Mouse (Mus musculus): ENCODE results near the gene Hdac9. TPM values are rescaled to one million over a fixed set of nuclear protein-coding genes. Genes with fewer than 3 reads are reported as not detected.
A peak's percentile ranks its signal among the peaks of the same experiment; 100 is the strongest.

Gene Hdac9
- polyA plus RNA-seq (2016; fragmentation: Nextera tagmentation; extraction: Ambion mirVana) = 4.0 and 4.4 TPM in 2 replicates

DNA sequence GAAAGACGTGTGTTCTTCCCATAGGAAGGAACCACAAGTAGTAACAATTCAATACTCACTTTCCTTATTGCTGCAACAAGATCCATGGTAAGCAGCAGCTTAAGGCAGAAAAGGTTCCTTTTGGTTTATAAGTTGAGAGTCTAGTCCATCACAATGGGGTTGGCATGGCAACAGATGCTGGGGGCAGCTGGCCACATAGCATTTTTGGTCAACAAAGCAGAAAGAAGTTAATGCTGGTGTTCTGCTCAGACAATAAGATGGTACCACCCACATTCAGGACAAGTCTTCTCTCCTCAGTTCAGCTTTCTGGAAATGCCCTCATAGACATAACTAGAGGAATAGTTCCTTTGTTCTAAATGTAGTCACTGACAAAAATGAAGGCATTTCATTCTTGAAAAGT, at the start of gene Hdac9:
Gene Hdac9 (minus strand): TSS at position 101 of the 400 bp plus-strand sequence.
- 53% methylated on average over 1 of the region's 1 CpGs for WGBS
- Histone ChIP-seq H3K4me1 (peaks cover 4% of the 10 kb centered on the region), H3K27me3 (ENCODE audit: poor library complexity, severe bottlenecking) (no peaks in the 10 kb centered on the region), H3K36me3 (replicated peaks) (no peaks in the 10 kb centered on the region), H3K9me3 (no peaks in the 10 kb centered on the region), H3K4me3 (no peak within 1 kb of the TSS), H3K27ac (no peak within 1 kb of the TSS)
- DNase-seq (ENCODE audit: extremely low spot score, low spot score) = no peak

DNA sequence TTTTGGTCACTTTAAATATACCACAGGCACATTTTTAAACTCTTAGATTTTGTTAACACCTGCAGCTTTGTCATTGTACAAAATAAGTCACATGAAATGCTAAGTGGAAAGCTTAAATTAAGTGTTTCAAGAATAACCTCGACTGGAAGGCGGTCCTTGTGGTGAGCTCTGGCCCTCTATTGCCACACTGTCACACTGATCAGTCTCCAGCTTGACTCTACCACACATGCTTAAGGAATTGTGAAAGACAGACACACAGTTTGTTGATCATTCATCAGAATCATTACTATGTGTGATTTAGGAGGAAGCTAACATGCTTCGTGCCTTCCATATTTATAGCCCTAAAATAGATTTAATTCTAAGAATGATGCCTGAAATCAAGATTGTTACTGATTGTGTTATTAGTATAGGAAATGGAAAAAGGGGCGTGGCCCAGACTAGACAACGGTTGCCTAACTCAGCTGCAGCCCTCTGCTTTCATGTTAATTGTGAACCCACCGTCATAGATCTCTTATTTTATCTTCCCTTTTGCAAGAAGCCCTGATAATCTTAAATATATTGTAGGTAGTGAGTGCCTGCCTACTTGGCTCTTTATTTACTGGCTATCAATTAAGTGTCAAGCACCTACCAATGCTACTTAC, 32.3 kb upstream of the Hdac9 start:
- Histone ChIP-seq H3K4me1 (no peaks in the 10 kb centered on the region), H3K27ac (no peak overlapping the region), H3K4me3 (no peak overlapping the region), H3K27me3 (ENCODE audit: poor library complexity, severe bottlenecking) (no peaks in the 10 kb centered on the region), H3K9me3 (0 out of 2 replicates have a peak, but pooled peaks cover 4% of the 10 kb centered on the region), H3K36me3 (replicated peaks) (no peaks in the 10 kb centered on the region)
- no peak for DNase-seq (ENCODE audit: extremely low spot score, low spot score)
- WGBS = 86% methylated on average over 6 of the region's 6 CpGs

DNA sequence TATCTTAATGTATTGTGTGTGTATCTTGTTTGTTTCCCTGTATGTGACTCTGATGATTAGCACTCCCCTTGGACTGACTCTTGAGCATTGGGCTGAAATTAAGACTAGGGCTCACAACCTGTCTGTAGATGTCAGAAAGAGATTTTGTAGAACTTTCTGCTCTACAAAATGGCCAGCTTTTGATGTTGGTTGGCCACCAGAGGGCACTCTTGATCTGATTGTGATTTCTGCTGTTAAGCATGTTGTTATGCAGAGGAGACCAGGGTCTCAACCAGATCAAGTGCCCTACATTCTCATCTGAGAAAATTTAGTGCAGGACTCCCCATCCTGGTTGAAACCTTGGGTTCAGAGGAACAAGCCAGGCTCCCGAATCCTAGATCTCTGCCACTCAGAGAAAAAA, 21.0 kb upstream of the Hdac9 start:
- Histone ChIP-seq H3K9me3 (peaks cover 14% of the 10 kb centered on the region), H3K4me3 (no peak overlapping the region), H3K36me3 (replicated peaks) (no peaks in the 10 kb centered on the region), H3K4me1 (no peaks in the 10 kb centered on the region), H3K27me3 (ENCODE audit: poor library complexity, severe bottlenecking) (no peaks in the 10 kb centered on the region), H3K27ac (no peak overlapping the region)
- WGBS = 93% methylated on average over 1 of the region's 1 CpGs
- DNase-seq (ENCODE audit: extremely low spot score, low spot score) = no peak

DNA sequence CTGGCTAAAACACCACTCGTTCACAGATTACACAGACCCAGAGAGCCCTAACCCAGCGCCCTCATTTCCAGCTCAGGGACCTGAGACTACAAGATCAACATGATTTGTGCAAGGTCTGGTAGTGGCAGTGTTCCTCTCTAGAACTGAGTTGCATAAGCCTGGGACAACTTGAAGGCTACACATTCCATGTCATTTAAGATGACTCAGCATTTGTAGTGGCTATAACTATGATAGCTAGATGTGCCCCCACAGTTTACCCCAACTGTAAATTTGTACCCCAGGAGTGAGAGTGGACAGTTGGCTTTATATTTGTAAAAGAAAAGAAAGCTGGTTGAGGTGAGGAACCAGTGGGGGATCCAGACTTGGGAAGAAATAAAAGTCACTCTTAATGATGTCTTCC, 8.9 kb downstream of the Hdac9 start:
- no peaks in the 10 kb centered on the region for H3K9me3 ChIP-seq
- H3K36me3 ChIP-seq (replicated peaks) = no peaks in the 10 kb centered on the region
- WGBS = 66% methylated on average over 2 of the region's 2 CpGs
- no peak overlapping the region for H3K4me3 ChIP-seq
- peaks cover 9% of the 10 kb centered on the region for H3K4me1 ChIP-seq
- no peak overlapping the region for H3K27ac ChIP-seq
- H3K27me3 ChIP-seq (ENCODE audit: poor library complexity, severe bottlenecking) = peaks cover 49% of the 10 kb centered on the region
- DNase-seq (ENCODE audit: extremely low spot score, low spot score) = no peak

DNA sequence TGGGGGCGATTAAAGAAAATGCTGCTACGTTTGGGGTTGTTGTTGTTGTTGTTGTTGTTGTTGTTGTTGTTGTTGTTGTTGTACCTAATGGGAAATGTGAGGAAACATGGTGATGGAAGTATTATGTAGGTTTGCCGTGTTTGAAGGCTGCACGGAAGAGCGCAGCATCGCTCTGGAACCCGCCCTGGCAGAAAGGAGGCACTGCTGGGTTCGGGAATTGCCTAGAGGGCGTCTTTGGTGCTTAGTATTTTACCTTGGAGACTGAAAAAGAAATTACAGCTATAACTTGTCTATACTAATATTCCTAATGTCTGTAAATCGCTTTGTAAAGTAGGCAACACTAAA, 9.4 kb downstream of the Hdac9 start:
- Histone ChIP-seq H3K4me1 (peaks cover 9% of the 10 kb centered on the region), H3K36me3 (replicated peaks) (no peaks in the 10 kb centered on the region), H3K27me3 (ENCODE audit: poor library complexity, severe bottlenecking) (peaks cover 49% of the 10 kb centered on the region), H3K9me3 (no peaks in the 10 kb centered on the region), H3K27ac (peak overlapping the region; percentile 82; the same call in 1 of the 2 replicates), H3K4me3 (peak overlapping the region; percentile 79)
- peak; percentile 19 for DNase-seq (ENCODE audit: extremely low spot score, low spot score)
- WGBS = 3% methylated on average over 10 of the region's 10 CpGs

DNA sequence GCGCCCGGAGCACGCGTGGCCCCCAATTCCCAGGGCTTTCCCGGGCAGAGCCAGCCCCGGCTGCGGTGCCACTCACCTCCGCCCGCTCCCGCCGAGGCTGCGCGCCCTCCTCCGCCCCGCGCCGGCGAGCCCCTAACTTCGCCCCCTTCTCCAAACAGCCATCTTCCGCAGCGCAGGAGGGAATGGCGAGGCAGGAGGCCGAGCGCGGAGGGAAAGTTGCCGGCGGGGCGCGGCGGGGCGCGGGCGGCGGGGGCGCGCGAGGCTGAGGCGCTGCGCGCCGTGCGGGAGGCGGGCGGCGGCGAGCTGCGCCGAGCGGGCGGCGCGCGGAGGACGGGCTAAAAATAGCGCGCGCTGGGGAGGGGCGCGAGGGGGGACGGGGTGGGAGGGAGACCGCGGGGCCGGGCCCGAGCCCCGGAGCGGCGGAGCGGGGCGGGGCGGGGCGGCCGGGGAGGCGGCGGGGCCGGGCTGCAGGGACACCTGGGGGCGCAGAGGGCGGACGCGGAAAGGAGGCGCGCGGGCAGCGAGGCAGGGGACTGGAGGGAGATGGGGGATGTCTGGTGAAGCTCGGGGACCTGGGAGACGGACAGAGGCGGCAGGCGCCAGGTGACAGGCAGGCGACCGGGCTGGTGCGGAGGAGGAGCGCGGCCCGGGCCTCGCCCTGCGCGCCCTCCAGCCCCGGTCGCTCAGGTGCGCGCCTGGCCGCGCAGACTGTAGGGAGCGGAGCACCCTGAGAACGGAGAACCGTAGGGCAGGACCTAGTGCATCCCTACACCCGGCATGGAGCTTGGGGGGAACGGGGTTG, 10.0 kb downstream of the Hdac9 start:
- Histone ChIP-seq H3K27ac (peak overlapping the region; percentile 82), H3K27me3 (ENCODE audit: poor library complexity, severe bottlenecking) (peaks cover 49% of the 10 kb centered on the region), H3K4me1 (peaks cover 9% of the 10 kb centered on the region), H3K9me3 (no peaks in the 10 kb centered on the region), H3K36me3 (replicated peaks) (no peaks in the 10 kb centered on the region), H3K4me3 (peak overlapping the region; percentile 79)
- WGBS = 3% methylated on average over 93 of the region's 107 CpGs
- DNase-seq (ENCODE audit: extremely low spot score, low spot score) = peak; percentile 49

DNA sequence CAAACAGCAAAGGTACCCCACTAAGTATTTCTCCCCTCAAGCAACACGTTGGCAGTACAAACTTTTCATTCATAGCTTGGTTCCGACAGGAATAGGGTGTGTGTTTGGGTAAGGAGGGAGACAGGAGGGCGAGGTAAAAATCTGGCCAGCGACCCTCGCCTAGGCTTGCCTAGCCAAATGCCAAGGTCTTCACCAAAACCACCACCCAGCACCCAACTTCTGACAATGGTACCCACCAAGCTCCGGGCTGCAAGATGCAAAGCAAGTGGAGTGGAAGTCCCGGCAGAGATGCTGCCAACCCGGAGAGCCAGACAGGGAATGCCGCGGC, 10.6 kb downstream of the Hdac9 start:
- Histone ChIP-seq H3K27me3 (ENCODE audit: poor library complexity, severe bottlenecking) (peaks cover 49% of the 10 kb centered on the region), H3K4me1 (peaks cover 9% of the 10 kb centered on the region), H3K27ac (peak overlapping the region; percentile 82), H3K4me3 (peak overlapping the region; percentile 79), H3K9me3 (no peaks in the 10 kb centered on the region), H3K36me3 (replicated peaks) (no peaks in the 10 kb centered on the region)
- DNase-seq (ENCODE audit: extremely low spot score, low spot score) = peak; percentile 45
- WGBS = 0% methylated on average over 10 of the region's 10 CpGs

DNA sequence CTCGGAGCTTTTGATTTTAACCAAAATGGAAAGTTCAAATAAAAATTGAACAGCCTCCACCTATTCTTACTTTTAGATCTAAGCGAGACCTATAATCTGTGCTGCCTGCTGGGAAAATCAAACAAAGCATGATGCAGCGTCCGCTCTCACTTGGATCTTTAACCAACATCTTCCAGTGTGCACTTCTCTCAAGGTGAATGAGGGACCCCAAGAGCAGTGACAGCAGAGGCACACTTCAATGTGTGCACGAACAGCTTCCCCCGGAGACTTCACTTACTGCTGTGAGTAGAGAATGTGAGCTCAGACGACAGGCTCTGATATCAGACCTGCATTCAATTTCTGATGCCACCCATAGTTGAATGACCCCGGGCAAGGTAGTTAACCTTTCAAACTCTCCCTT, 16.7 kb downstream of the Hdac9 start:
- no peaks in the 10 kb centered on the region for H3K36me3 ChIP-seq (replicated peaks)
- no peak for DNase-seq (ENCODE audit: extremely low spot score, low spot score)
- WGBS = 70% methylated on average over 8 of the region's 8 CpGs

DNA sequence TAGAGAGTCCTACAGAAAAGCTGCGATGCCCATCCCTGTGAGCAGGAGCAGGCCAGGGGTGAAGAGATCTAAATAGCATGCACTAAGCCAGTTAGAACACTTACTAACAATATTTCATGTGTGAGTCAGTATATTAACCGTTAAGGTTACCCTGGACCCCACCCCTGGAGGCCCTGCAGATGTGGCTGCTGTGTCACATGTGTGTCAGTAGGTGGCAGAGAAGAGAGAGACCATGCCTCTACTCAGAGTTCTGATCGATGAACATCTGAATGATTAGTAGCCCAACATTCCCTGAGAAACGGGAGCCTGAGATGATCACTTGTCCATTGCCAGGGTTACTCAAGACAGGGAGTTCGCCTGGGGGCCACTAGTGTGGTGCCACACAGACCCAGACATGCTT, 22.0 kb downstream of the Hdac9 start:
- Histone ChIP-seq H3K4me3 (no peak overlapping the region), H3K36me3 (replicated peaks) (no peaks in the 10 kb centered on the region), H3K27me3 (ENCODE audit: poor library complexity, severe bottlenecking) (no peaks in the 10 kb centered on the region), H3K9me3 (no peaks in the 10 kb centered on the region), H3K4me1 (peaks cover 4% of the 10 kb centered on the region), H3K27ac (no peak overlapping the region)
- 83% methylated on average over 5 of the region's 5 CpGs for WGBS
- no peak for DNase-seq (ENCODE audit: extremely low spot score, low spot score)

More for the DNA sequence above, 16.7 kb downstream of the Hdac9 start:
- Histone ChIP-seq H3K9me3 (no peaks in the 10 kb centered on the region), H3K4me1 (peaks cover 11% of the 10 kb centered on the region), H3K27ac (no peak overlapping the region), H3K4me3 (no peak overlapping the region), H3K27me3 (ENCODE audit: poor library complexity, severe bottlenecking) (peaks cover 9% of the 10 kb centered on the region)

DNA sequence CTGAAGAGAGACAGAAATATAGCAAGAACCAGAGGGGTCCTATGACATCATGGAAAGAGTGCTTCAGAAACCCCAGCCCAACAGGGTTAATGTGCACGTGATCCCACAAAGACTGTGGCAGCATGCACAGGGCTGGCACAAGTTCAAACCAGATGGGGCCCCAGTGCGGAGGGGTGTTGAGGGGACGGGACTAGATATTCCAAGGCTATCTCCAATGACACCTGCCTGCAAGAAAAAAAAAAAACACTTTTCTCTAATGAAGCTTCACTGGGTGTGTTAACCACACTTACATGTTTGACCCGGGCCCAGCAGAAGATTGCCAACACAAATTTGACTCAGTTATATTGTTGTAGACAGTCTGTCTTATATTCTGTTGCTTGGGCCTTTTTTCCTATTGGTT, 28.2 kb downstream of the Hdac9 start:
- Histone ChIP-seq H3K4me1 (no peaks in the 10 kb centered on the region), H3K27me3 (ENCODE audit: poor library complexity, severe bottlenecking) (no peaks in the 10 kb centered on the region), H3K4me3 (no peak overlapping the region), H3K36me3 (replicated peaks) (no peaks in the 10 kb centered on the region), H3K27ac (no peak overlapping the region), H3K9me3 (no peaks in the 10 kb centered on the region)
- WGBS = 95% methylated on average over 4 of the region's 4 CpGs
- no peak for DNase-seq (ENCODE audit: extremely low spot score, low spot score)

DNA sequence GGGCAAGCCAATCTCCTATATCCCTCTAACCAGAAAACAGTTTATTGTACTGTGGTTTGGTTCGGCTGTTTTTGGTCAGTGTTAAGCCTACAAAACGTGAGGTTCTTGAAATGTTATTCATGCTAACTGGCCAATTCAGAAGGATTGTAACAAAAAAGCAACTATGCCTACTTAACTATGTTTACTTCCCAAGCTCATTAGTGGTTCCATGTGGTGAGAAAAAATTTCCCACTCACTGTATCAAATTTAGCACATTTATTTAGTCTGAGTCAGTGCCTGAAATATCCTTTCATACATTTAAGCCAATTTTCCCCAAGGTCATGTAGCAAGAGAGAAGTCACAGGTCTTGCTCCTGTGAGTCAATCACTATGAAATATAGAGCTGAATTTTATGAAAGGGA, 42.0 kb downstream of the Hdac9 start:
- Histone ChIP-seq H3K9me3 (no peaks in the 10 kb centered on the region), H3K36me3 (replicated peaks) (no peaks in the 10 kb centered on the region), H3K27ac (no peak overlapping the region), H3K27me3 (ENCODE audit: poor library complexity, severe bottlenecking) (no peaks in the 10 kb centered on the region), H3K4me3 (no peak overlapping the region), H3K4me1 (no peaks in the 10 kb centered on the region)
- 75% methylated on average over 2 of the region's 2 CpGs for WGBS
- no peak for DNase-seq (ENCODE audit: extremely low spot score, low spot score)

DNA sequence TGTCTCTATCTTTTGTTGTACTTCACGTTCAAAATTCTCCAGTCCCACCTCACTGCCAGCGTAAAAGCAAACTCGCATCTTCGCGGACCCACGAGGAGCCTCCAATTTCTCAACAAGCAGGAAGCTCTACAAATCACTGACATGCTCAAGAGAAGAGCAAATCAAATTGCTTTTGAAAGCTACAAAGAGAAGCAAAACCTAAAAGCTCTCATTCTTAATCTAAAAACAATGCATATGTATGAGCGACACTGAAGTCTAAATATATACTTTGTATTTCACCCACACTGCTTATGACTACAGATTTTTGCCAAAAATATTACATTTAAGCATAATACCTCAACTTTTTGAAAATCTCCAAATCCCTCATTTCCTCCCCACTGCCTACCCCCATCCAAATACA, 45.9 kb downstream of the Hdac9 start:
- Histone ChIP-seq H3K9me3 (no peaks in the 10 kb centered on the region), H3K4me3 (no peak overlapping the region), H3K36me3 (replicated peaks) (no peaks in the 10 kb centered on the region), H3K4me1 (no peaks in the 10 kb centered on the region), H3K27me3 (ENCODE audit: poor library complexity, severe bottlenecking) (no peaks in the 10 kb centered on the region), H3K27ac (no peak overlapping the region)
- DNase-seq (ENCODE audit: extremely low spot score, low spot score) = no peak
- 85% methylated on average over 7 of the region's 7 CpGs for WGBS

DNA sequence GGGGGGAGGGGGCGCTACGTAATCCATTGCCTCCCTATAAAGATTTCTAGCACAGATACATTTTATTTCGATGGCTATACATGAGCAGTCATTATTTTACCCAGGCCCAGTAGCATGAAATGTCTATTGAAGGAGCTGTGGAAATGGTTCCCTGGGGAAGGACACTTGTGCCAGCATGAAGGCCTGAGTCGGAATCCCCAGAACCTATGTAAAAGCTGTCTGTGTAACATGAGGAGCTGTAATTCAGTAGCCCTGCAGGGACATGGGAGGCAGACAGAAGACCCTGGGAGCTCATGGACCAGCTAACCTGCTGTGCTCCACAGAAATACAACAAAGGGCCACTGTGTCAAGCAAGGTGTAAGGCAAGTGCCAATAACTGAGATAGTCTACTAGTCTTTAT, 75.7 kb downstream of the Hdac9 start:
- H3K4me3 ChIP-seq = no peak overlapping the region
- H3K4me1 ChIP-seq = peaks cover 14% of the 10 kb centered on the region
- H3K36me3 ChIP-seq (replicated peaks) = no peaks in the 10 kb centered on the region
- peaks cover 46% of the 10 kb centered on the region for H3K27me3 ChIP-seq (ENCODE audit: poor library complexity, severe bottlenecking)
- WGBS = 86% methylated on average over 4 of the region's 4 CpGs
- no peaks in the 10 kb centered on the region for H3K9me3 ChIP-seq
- no peak for DNase-seq (ENCODE audit: extremely low spot score, low spot score)
- no peak overlapping the region for H3K27ac ChIP-seq

Measured in forebrain, embryonic 10.5 days (tissue).